Mouse (Mus musculus): ENCODE measurements around the gene Slc35b4.

Gene Slc35b4

DNA sequence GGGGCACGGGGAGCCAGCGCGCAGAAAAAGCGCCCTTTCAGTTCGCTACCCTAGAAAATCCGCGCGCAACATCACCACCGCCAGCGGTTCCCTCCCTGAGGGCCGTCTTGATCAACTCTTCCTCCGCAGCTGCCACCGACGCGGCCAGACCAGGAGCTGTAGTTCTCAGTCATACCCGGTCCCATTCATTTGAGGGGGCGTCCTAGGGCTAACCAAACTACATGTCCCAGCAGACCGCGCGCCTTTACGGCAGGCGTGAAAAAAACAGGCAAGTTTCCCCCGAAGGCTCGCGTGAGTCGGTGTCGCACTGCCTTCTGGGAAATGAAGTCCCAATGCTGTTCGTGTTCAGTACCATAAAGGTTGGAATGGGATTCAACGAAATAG, at the start of gene Slc35b4:
Slc35b4 (minus strand) TSS at position 248 of the 384 bp plus-strand sequence.
- peak; percentile 99 for ATAC-seq (ENCODE audit: low TSS enrichment)

DNA sequence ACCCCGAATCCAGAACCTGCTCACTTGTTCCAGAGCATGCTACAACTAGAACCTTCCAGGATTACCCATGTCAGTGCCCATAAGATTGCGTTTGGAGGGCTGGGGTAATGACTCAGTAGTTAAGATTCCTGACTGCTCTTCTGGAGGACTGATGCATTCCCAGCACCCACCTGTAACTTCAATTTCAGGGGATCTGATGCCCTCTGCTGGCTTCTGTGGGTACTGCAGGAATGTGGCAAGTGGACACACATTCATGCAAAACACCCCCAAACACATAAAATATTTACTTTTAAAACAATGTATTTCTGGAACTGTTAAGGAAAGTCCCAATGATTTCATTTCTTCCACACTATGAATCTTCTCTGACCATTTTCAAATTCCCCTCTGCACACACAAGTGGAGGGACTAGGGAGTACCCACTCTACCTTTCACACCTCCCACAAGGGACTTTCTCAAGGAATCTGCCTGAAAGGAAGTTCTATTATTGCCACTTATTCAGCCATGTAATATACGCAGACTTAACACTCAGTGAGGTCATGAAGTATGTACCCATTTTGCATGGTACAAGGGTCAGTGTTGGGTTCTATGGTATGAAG, 48.2 kb upstream of the Slc35b4 start:
- ATAC-seq (ENCODE audit: low TSS enrichment) = no peak

- ATAC-seq (ENCODE audit: low TSS enrichment) = no peak
Observed at GRCm38 (mm10) chr6:34216450-34217319, 39.8 kb upstream of the Slc35b4 start.

GRCm38 (mm10) chr6:34205754-34206153, 28.8 kb upstream of the Slc35b4 start:
- ATAC-seq (ENCODE audit: low TSS enrichment) = no peak

DNA sequence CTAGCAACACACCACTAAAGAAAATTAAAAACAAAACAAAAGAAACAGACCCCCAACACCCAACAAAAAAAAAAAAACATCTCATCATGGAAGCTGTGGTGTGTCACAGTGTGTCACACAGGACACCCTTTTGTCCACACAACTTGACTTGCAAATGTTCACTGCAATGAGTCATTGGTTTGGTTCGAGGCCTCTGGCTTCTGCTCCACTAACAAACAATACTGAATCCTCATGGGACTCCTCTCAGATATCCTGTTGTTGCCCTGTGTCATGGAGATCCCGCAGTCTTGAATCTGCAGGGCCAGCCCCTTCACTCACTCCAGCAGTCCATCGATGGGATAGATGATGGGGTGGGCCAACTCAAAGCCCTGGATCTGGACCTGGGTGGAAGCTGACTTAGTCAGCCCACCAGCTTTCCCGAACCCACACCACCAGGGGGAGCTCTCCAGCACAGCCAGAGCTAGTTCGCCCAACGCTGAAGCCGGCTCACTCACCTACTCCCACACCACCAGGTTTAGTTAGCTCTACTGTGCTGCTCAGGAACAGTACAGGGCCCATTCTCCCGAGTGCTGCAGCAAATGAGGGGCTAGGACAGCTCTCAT, 28.2 kb upstream of the Slc35b4 start:
- peak; percentile 85 for ATAC-seq (ENCODE audit: low TSS enrichment)

- no peak for ATAC-seq (ENCODE audit: low TSS enrichment)
Observed at GRCm38 (mm10) chr6:34203503-34203902, 26.6 kb upstream of the Slc35b4 start.

- no peak for ATAC-seq (ENCODE audit: low TSS enrichment)
Observed at GRCm38 (mm10) chr6:34194981-34195380, 18.1 kb upstream of the Slc35b4 start.

GRCm38 (mm10) chr6:34193708-34194475, 17.0 kb upstream of the Slc35b4 start:
- peak; percentile 93 for ATAC-seq (ENCODE audit: low TSS enrichment)

GRCm38 (mm10) chr6:34191401-34191800, 14.5 kb upstream of the Slc35b4 start:
- ATAC-seq (ENCODE audit: low TSS enrichment) = no peak

GRCm38 (mm10) chr6:34189494-34189893, 12.6 kb upstream of the Slc35b4 start:
- ATAC-seq (ENCODE audit: low TSS enrichment) = no peak

GRCm38 (mm10) chr6:34187986-34188599, 11.2 kb upstream of the Slc35b4 start:
- ATAC-seq (ENCODE audit: low TSS enrichment) = no peak

- ATAC-seq (ENCODE audit: low TSS enrichment) = no peak
Observed at GRCm38 (mm10) chr6:34187273-34187863, 10.5 kb upstream of the Slc35b4 start.

DNA sequence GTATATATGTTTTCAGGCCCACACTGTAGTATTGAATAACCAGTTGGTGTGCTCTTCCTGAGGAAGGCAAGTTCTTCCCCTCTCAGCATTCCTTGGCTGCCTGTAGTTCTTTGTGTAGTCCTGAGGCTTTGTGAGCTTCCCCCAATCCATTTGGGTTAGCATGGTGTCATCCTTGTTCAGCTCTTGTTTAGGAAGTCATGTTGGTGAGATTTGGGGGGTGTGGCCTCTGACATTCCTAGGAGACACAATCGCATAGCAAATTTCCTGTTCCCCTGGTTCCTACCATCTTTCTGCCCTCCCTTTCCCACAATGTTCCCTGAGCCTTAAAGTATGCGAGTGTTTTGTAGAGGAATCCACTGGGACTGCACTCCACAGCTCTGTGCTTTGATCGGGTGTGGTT, 6.4 kb upstream of the Slc35b4 start:
- no peak for ATAC-seq (ENCODE audit: low TSS enrichment)

DNA sequence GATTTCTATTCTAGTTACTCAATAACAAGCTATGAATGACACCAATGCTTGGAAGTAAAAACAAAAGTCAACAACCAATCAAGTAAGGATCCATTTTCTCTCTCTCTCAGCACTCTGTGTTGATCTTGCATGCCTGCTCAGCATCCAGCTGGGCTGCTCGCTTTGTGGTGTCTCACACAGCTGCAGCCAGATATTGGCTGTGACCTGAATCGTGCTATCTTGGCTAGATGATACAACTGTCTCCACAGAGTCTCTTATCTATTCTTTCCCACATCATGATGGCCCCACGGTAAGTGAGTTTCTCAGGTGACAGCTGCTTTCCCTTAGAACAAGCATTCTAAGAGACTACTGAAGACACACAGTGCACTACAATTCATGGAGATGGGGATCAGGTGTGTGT, 5.0 kb upstream of the Slc35b4 start:
- ATAC-seq (ENCODE audit: low TSS enrichment) = no peak

DNA sequence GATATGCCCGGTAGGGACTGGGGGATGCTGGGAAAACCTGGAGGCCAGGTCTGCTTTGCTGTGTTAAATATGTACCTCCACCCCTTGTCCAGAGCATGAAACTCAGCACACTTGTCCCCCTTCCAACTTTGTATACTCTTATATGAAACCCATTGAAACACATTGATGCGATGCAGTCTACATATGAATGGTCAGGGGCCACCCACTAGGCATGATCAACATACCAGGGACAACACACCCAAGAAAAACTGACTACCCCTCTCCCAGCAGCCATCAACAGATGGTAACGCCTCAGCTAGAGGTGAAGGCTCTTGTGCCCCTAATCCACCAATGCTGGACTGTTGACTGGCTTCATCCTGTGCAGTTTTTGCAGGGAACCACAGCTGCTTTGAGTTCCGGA, 3.0 kb upstream of the Slc35b4 start:
- no peak for ATAC-seq (ENCODE audit: low TSS enrichment)

GRCm38 (mm10) chr6:34179007-34179406, 2.1 kb upstream of the Slc35b4 start:
- no peak for ATAC-seq (ENCODE audit: low TSS enrichment)

DNA sequence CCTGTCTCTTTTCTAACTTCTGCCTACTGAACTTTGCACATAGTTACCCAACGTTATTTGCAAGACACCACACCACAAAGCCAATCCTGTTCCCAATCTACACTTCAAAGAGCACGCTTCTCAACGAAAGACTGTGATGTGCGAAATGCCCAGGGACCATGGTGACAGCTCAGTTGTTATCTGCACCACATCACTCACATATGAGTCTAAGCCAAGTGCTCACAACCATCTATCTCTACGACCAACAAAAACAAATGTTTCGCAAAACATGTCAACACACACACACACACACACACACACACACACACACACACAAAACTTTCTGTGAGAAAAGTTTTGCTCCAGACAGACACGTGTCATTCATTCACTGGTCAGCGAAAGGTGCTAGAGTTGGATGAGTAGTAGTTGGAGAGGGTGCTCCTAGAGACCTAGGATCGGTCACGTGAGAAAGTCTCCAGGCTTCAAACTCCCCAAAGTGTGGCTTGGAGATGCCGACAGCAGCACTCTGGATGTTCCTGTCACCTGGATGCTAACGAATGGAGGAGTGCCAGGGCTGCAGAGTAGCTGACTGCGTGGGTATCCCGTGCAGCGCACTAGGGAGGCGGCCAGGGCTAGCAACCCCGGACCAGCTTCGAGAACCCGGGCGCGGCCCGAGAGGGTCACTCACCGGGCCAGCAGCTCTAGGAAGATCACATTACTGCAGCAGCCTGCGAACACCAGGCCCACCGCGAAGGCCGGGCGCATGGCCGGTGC, 624 bp downstream of the Slc35b4 start:
- ATAC-seq (ENCODE audit: low TSS enrichment) = peak; percentile 58

- ATAC-seq (ENCODE audit: low TSS enrichment) = no peak
Observed at GRCm38 (mm10) chr6:34174715-34175114, 2.2 kb downstream of the Slc35b4 start.

GRCm38 (mm10) chr6:34173251-34173650, 3.7 kb downstream of the Slc35b4 start:
- ATAC-seq (ENCODE audit: low TSS enrichment) = no peak

DNA sequence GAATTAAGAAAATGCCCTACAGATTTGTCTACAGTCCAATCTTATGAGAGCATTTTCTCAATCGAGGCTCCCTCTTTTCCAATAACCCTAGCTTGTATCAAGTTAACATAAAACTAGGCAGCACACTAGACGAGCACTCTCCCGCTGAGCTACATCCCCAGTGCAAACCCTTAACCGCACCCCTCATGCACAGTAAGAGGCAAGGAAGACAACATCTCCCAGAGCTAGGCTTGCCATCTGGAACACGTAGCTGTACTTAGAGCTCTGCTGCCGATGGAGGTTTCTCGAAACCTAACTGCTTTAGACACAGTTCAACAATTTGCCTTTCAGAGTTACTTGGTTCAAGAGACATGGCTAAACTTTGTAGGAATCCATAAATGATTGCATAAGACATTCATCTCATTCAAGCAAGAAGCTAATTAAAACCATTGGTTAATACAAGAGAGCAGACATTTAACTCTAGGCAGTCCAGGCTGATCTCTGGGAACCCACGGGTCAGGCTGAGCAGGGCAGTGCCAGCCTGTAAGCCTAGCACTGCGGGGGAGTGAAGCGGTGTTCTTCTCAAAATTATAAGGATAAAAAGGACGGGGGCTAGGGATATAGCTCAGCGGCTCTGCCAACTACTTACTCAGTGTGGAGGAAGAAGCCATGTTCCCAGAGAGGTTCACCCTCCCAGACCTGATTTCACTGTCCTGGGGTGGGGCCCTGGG, 5.0 kb downstream of the Slc35b4 start:
- no peak for ATAC-seq (ENCODE audit: low TSS enrichment)

Data from frontal cortex, adult (tissue).